Mouse (Mus musculus): ENCODE results near the gene Glis1. TPM values are rescaled to one million over a fixed set of nuclear protein-coding genes. Genes with fewer than 3 reads are reported as not detected.

Glis1 gene
- 2.5 TPM in 2 replicates for polyA plus RNA-seq (2015; fragmentation: Nextera tagmentation; extraction: Ambion mirVana)

GRCm38 (mm10) chr4:107434356-107435237, at the start of gene Glis1:
TSS of gene Glis1 (plus strand) at chr4:107434591.
- Histone ChIP-seq H3K27me3 (replicated peaks) (peaks cover 59% of the 10 kb centered on the region), H3K9ac (peak within 1 kb of the TSS; percentile 56), H3K4me1 (peaks cover 23% of the 10 kb centered on the region), H3K4me2 (peak within 1 kb of the TSS; percentile 98), H3K4me3 (peak within 1 kb of the TSS; percentile 73), H3K36me3 (replicated peaks) (no peaks in the 10 kb centered on the region), H3K27ac (no peak within 1 kb of the TSS), H3K9me3 (no peaks in the 10 kb centered on the region)
- peak; percentile 86 for ATAC-seq (replicated peaks)
- WGBS: under 1% methylated on average over 111 of the region's 112 CpGs

DNA sequence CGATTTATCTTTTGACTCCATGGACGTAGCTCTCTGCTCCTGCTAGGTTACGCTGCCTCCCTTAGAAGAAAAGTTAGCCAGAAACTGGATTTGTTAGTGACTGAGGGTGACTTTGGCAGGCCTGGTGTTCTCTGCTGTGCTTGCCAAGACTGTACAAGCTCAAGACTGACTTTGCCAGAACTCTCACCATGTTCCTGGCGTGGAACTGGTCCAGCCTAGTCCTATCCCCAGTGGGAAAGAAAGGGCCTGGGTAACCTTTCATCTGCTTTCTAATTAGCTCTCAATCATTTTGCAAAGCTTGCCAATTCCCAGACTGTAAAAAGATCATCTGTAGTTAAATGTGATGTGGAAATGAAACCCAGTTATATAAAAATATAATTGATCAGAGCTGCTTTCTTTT, 47.4 kb upstream of the Glis1 start:
- H3K36me3 ChIP-seq (replicated peaks): peaks cover 42% of the 10 kb centered on the region
- no peak overlapping the region for H3K9ac ChIP-seq
- no peak for ATAC-seq (replicated peaks)
- H3K27me3 ChIP-seq (replicated peaks): no peaks in the 10 kb centered on the region
- H3K4me2 ChIP-seq: no peak overlapping the region
- no peak overlapping the region for H3K4me3 ChIP-seq
- WGBS: 90% methylated on average over 4 of the region's 4 CpGs
- H3K27ac ChIP-seq: no peak overlapping the region
- no peaks in the 10 kb centered on the region for H3K4me1 ChIP-seq
- no peaks in the 10 kb centered on the region for H3K9me3 ChIP-seq

DNA sequence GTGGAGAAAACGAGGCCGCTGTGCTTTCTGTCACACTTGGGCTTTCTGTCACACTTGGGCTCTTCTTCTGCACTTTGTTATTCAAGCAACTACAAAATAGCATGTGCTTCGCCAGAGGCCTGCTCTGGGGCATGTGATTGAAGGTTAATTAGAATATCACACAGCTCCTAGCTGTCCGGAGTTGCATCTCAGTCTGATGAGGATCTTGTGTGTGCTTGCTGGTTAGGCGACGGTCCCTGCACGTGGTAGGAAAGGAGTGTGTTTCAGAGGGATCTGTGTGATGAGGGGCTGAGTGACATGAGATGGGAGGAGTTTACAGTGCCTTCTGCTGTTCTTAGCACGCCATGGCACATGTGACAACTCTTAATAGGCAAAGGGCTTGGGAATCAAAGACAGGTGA, 46.9 kb upstream of the Glis1 start:
- Histone ChIP-seq H3K36me3 (replicated peaks) (peaks cover 41% of the 10 kb centered on the region; the same call in 1 of the 2 replicates), H3K9ac (no peak overlapping the region), H3K9me3 (no peaks in the 10 kb centered on the region), H3K4me2 (no peak overlapping the region), H3K27me3 (replicated peaks) (no peaks in the 10 kb centered on the region), H3K27ac (no peak overlapping the region), H3K4me1 (no peaks in the 10 kb centered on the region), H3K4me3 (no peak overlapping the region)
- 84% methylated on average over 8 of the region's 8 CpGs for WGBS
- no peak for ATAC-seq (replicated peaks)

- Histone ChIP-seq H3K27ac (no peak overlapping the region), H3K4me1 (no peaks in the 10 kb centered on the region), H3K4me3 (no peak overlapping the region), H3K4me2 (no peak overlapping the region), H3K36me3 (replicated peaks) (peaks cover 38% of the 10 kb centered on the region; the same call in 1 of the 2 replicates), H3K27me3 (replicated peaks) (no peaks in the 10 kb centered on the region), H3K9ac (no peak overlapping the region), H3K9me3 (no peaks in the 10 kb centered on the region)
- 96% methylated on average over 2 of the region's 2 CpGs for WGBS
- no peak for ATAC-seq (replicated peaks)
Measured at GRCm38 (mm10) chr4:107388291-107388690, 46.1 kb upstream of the Glis1 start.

GRCm38 (mm10) chr4:107389345-107389744, 45.0 kb upstream of the Glis1 start:
- Histone ChIP-seq H3K4me3 (no peak overlapping the region), H3K27me3 (replicated peaks) (no peaks in the 10 kb centered on the region), H3K4me2 (no peak overlapping the region), H3K9me3 (no peaks in the 10 kb centered on the region), H3K36me3 (replicated peaks) (peaks cover 34% of the 10 kb centered on the region; the same call in 1 of the 2 replicates), H3K4me1 (no peaks in the 10 kb centered on the region), H3K9ac (no peak overlapping the region), H3K27ac (no peak overlapping the region)
- no peak for ATAC-seq (replicated peaks)
- WGBS: 93% methylated on average over 3 of the region's 3 CpGs

DNA sequence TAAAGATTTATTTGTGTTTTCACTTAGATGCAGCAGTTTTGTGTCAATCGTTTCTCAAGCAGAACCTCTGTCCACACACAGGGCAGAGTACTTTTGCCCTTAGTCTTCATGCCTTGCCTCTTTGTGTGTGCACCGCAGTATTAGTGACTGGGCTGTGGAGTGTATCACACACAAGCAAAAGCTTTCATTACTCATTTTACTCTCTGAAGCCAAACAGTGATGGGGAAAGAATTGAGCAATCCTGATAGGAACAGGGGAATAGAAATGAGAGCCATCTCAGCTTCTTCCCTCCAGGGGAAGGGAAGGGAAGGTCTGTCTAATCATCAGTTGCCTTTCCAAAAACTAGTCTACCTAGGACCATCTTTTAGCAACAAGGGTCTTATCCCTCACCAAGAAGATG, 40.6 kb upstream of the Glis1 start:
- no peak for ATAC-seq (replicated peaks)
- Histone ChIP-seq H3K4me3 (no peak overlapping the region), H3K36me3 (replicated peaks) (peaks cover 20% of the 10 kb centered on the region; the same call in 1 of the 2 replicates), H3K9me3 (no peaks in the 10 kb centered on the region), H3K4me1 (no peaks in the 10 kb centered on the region), H3K4me2 (no peak overlapping the region), H3K9ac (no peak overlapping the region), H3K27ac (no peak overlapping the region), H3K27me3 (replicated peaks) (no peaks in the 10 kb centered on the region)
- 94% methylated on average over 2 of the region's 2 CpGs for WGBS

GRCm38 (mm10) chr4:107420202-107420601, 14.2 kb upstream of the Glis1 start:
- H3K27me3 ChIP-seq (replicated peaks): no peaks in the 10 kb centered on the region
- no peak overlapping the region for H3K4me2 ChIP-seq
- peaks cover 7% of the 10 kb centered on the region for H3K4me1 ChIP-seq
- ATAC-seq (replicated peaks): no peak
- H3K9me3 ChIP-seq: no peaks in the 10 kb centered on the region
- 90% methylated on average over 4 of the region's 4 CpGs for WGBS
- no peaks in the 10 kb centered on the region for H3K36me3 ChIP-seq (replicated peaks)
- H3K9ac ChIP-seq: no peak overlapping the region
- no peak overlapping the region for H3K27ac ChIP-seq
- H3K4me3 ChIP-seq: no peak overlapping the region

GRCm38 (mm10) chr4:107421711-107422110, 12.7 kb upstream of the Glis1 start:
- H3K9ac ChIP-seq: no peak overlapping the region
- H3K4me3 ChIP-seq: peak overlapping the region; percentile 11; the same call in 1 of the 2 replicates

DNA sequence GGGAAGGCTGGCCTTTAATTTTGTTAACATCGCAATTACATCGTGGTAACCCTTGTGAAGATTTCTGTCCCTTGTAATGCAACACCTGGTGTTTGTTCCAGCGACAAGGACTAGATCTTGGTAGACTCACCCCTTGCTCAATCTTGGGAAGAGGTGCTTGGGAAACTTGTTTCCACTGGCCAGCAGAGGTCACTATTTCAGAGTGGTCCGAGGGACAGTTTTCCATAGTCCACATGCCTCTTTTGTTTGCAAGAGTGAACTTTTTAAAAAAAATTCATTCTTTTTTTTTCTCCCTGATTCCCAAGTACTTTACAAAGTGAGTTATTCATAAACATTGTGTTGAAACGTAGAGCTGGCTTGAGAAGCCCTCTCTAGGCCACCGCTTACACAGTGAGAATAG, 12.2 kb upstream of the Glis1 start:
- no peaks in the 10 kb centered on the region for H3K27me3 ChIP-seq (replicated peaks)
- no peak for ATAC-seq (replicated peaks)
- no peaks in the 10 kb centered on the region for H3K9me3 ChIP-seq
- no peaks in the 10 kb centered on the region for H3K36me3 ChIP-seq (replicated peaks)
- no peak overlapping the region for H3K27ac ChIP-seq
- H3K4me1 ChIP-seq: peaks cover 7% of the 10 kb centered on the region
- H3K9ac ChIP-seq: no peak overlapping the region
- no peak overlapping the region for H3K4me3 ChIP-seq
- H3K4me2 ChIP-seq: no peak overlapping the region
- WGBS: 21% methylated on average over 6 of the region's 6 CpGs

More at GRCm38 (mm10) chr4:107421711-107422110, 12.7 kb upstream of the Glis1 start:
- no peak for ATAC-seq (replicated peaks)
- Histone ChIP-seq H3K27ac (no peak overlapping the region), H3K9me3 (no peaks in the 10 kb centered on the region), H3K4me1 (peaks cover 7% of the 10 kb centered on the region), H3K36me3 (replicated peaks) (no peaks in the 10 kb centered on the region), H3K27me3 (replicated peaks) (no peaks in the 10 kb centered on the region), H3K4me2 (peak overlapping the region; percentile 40)
- 4% methylated on average over 14 of the region's 14 CpGs for WGBS

GRCm38 (mm10) chr4:107425616-107426015, 8.8 kb upstream of the Glis1 start:
- Histone ChIP-seq H3K27ac (no peak overlapping the region), H3K36me3 (replicated peaks) (no peaks in the 10 kb centered on the region), H3K4me1 (peaks cover 7% of the 10 kb centered on the region), H3K9ac (no peak overlapping the region), H3K27me3 (replicated peaks) (no peaks in the 10 kb centered on the region), H3K4me3 (no peak overlapping the region), H3K9me3 (no peaks in the 10 kb centered on the region), H3K4me2 (no peak overlapping the region)
- no peak for ATAC-seq (replicated peaks)
- 95% methylated on average over 12 of the region's 12 CpGs for WGBS

- H3K4me3 ChIP-seq: no peak overlapping the region
- no peak overlapping the region for H3K27ac ChIP-seq
- no peaks in the 10 kb centered on the region for H3K27me3 ChIP-seq (replicated peaks)
- no peaks in the 10 kb centered on the region for H3K36me3 ChIP-seq (replicated peaks)
- peaks cover 4% of the 10 kb centered on the region for H3K4me1 ChIP-seq
- 83% methylated on average over 9 of the region's 9 CpGs for WGBS
- H3K4me2 ChIP-seq: no peak overlapping the region
- ATAC-seq (replicated peaks): no peak
- H3K9me3 ChIP-seq: no peaks in the 10 kb centered on the region
- no peak overlapping the region for H3K9ac ChIP-seq
Measured at GRCm38 (mm10) chr4:107426631-107427030, 7.8 kb upstream of the Glis1 start.

DNA sequence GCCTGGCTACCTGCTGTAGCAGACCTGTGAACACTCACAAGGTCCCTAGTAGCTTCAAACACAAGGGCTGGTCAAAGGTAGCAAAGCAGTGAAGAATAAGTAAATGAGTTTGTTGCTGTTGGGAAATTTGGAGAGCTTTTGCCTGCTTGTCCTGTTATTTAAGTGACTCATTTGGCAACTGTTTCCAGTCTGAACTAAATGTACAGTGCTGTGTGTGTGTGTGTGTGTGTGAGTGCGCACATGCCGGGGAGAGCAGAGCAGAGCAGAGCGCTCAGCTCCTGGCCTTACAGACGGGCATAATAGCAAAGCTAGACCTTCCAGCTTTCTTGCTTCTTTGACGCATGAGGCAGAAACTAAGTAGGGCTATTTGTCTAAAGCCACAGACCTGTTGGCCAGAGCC, 1.7 kb upstream of the Glis1 start:
- 81% methylated on average over 5 of the region's 5 CpGs for WGBS
- no peaks in the 10 kb centered on the region for H3K9me3 ChIP-seq
- H3K36me3 ChIP-seq (replicated peaks): no peaks in the 10 kb centered on the region
- peaks cover 48% of the 10 kb centered on the region for H3K27me3 ChIP-seq (replicated peaks)
- no peak overlapping the region for H3K4me3 ChIP-seq
- H3K4me2 ChIP-seq: no peak overlapping the region
- no peak overlapping the region for H3K27ac ChIP-seq
- peaks cover 23% of the 10 kb centered on the region for H3K4me1 ChIP-seq
- ATAC-seq (replicated peaks): no peak
- no peak overlapping the region for H3K9ac ChIP-seq

GRCm38 (mm10) chr4:107433998-107434355, 414 bp upstream of the Glis1 start:
- Histone ChIP-seq H3K27me3 (replicated peaks) (peaks cover 57% of the 10 kb centered on the region), H3K4me1 (peaks cover 23% of the 10 kb centered on the region), H3K4me2 (peak overlapping the region; percentile 98), H3K4me3 (peak overlapping the region; percentile 73), H3K9ac (peak overlapping the region; percentile 56), H3K9me3 (no peaks in the 10 kb centered on the region), H3K36me3 (replicated peaks) (no peaks in the 10 kb centered on the region), H3K27ac (no peak overlapping the region)
- ATAC-seq (replicated peaks): no peak
- 7% methylated on average over 15 of the region's 15 CpGs for WGBS

Measured in midbrain, embryonic 15.5 days (tissue).